Mouse (Mus musculus): Measurements from ENCODE around the gene Mdm4.

The Mdm4 gene

GRCm38 (mm10) chr1:132945826-132946225, 84.5 kb downstream of the Mdm4 start:
- no peak for DNase-seq (ENCODE audit: low spot score in 2 of 2)

- peak; percentile 51 to 89 for DNase-seq (ENCODE audit: low spot score in 2 of 2)
These were observed 91.4 kb downstream of the Mdm4 start for GRCm38 (mm10) chr1:132938975-132939374.

- DNase-seq (ENCODE audit: low spot score in 2 of 2), result peak in 1 of 2 experiments; percentile 38
These were observed 92.9 kb downstream of the Mdm4 start for GRCm38 (mm10) chr1:132937296-132938030.

- peak; percentile 48 to 58 for DNase-seq (ENCODE audit: low spot score in 2 of 2)
These were observed 95.5 kb downstream of the Mdm4 start for GRCm38 (mm10) chr1:132934856-132935255.

- peak in 1 of 2 experiments; percentile 79 for DNase-seq (ENCODE audit: low spot score in 2 of 2)
These were observed 97.9 kb downstream of the Mdm4 start for GRCm38 (mm10) chr1:132932421-132932820.

- DNase-seq (ENCODE audit: low spot score in 2 of 2), result no peak
These were observed 100.1 kb downstream of the Mdm4 start for GRCm38 (mm10) chr1:132930291-132930690.

- no peak for DNase-seq (ENCODE audit: low spot score in 2 of 2)
These were observed 101.5 kb downstream of the Mdm4 start for GRCm38 (mm10) chr1:132928907-132929250.

GRCm38 (mm10) chr1:132928032-132928906, 102.1 kb downstream of the Mdm4 start:
- DNase-seq (ENCODE audit: low spot score in 2 of 2), result no peak

- DNase-seq (ENCODE audit: low spot score in 2 of 2), result no peak
These were observed 105.1 kb downstream of the Mdm4 start for GRCm38 (mm10) chr1:132925270-132925669.

GRCm38 (mm10) chr1:132922257-132922656, 108.1 kb downstream of the Mdm4 start:
- DNase-seq (ENCODE audit: low spot score in 2 of 2), result no peak

- no peak for DNase-seq (ENCODE audit: low spot score in 2 of 2)
These were observed 109.3 kb downstream of the Mdm4 start for GRCm38 (mm10) chr1:132921071-132921470.

- no peak for DNase-seq (ENCODE audit: low spot score in 2 of 2)
These were observed 111.1 kb downstream of the Mdm4 start for GRCm38 (mm10) chr1:132919258-132919657.

GRCm38 (mm10) chr1:132918117-132918680, 112.2 kb downstream of the Mdm4 start:
- DNase-seq (ENCODE audit: low spot score in 2 of 2), result no peak

GRCm38 (mm10) chr1:132917554-132917953, 112.8 kb downstream of the Mdm4 start:
- peak in 1 of 2 experiments; percentile 59 for DNase-seq (ENCODE audit: low spot score in 2 of 2)

- no peak for DNase-seq (ENCODE audit: low spot score in 2 of 2)
These were observed 114.4 kb downstream of the Mdm4 start for GRCm38 (mm10) chr1:132915849-132916493.

GRCm38 (mm10) chr1:132910414-132911041, 119.8 kb downstream of the Mdm4 start:
- no peak for DNase-seq (ENCODE audit: low spot score in 2 of 2)

GRCm38 (mm10) chr1:132909951-132910350, 120.4 kb downstream of the Mdm4 start:
- no peak for DNase-seq (ENCODE audit: low spot score in 2 of 2)
